Mouse (Mus musculus): ENCODE data around the gene Ctxn1.

- TF ChIP-seq CTCF (IDR thresholded peaks at IDR 0.05; ENCODE audit: extremely low read depth, insufficient read length, insufficient replicate concordance, low read depth, low read length) (0 out of 2 replicates have a peak, but pooled peaks have one; percentile 21), POLR2A (IDR thresholded peaks at IDR 0.05; ENCODE audit: low read depth, low read length) (peak; percentile 72)
These were observed 16.4 kb upstream of the Ctxn1 start, which contains the start of gene Timm44 for GRCm38 (mm10) chr8:4275275-4276110.

Data from small intestine, adult 2 months (tissue).